13 mouse cellular contexts compared by ENCODE assay signal in the genomic region with DNA sequence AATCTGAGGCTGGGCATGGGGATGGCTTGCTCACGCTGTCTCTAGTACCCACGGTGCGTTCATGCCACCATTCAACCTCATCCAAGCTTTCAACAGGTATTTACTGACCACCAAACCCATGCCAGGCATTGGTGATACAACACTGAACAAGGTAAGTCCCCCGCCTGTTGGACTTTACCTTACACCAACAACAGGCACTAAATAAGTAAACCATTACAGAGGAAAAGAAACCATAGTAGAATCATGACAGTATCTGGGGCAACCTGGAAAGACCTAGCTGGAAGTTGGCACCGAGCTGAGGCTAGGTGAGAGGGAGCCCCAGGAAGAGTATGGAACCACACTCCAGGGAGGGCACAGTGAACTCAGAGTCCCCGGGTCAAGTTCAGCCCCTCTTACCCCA. TPM values are rescaled to one million over a fixed set of nuclear protein-coding genes. Genes with fewer than 3 reads are reported as not detected.
"Had no signal": no experiment of that assay in that cellular context is flagged by ENCODE, and none has a peak within 500 bp of the region (broad histone marks: within the 10 kb centered on the region; RNA-seq: fewer than 3 reads in every experiment).

No protein-coding gene starts in this region.

- H3K4me2 ChIP-seq: hindbrain, embryonic 12.5 days; limb, embryonic 15.5 days; midbrain, embryonic 12.5 days; neural tube, embryonic 15.5 days had no signal

- H3K9me3 ChIP-seq: hindbrain, embryonic 12.5 days; limb, embryonic 15.5 days; midbrain, embryonic 12.5 days; neural tube, embryonic 15.5 days had no signal

- H3K27me3 ChIP-seq: hindbrain, embryonic 12.5 days; limb, embryonic 15.5 days; midbrain, embryonic 12.5 days; neural tube, embryonic 15.5 days had no signal

- H3K4me3 ChIP-seq: hindbrain, embryonic 12.5 days; limb, embryonic 15.5 days; midbrain, embryonic 12.5 days; myocyte; neural tube, embryonic 15.5 days had no signal

- DNase-seq: layer of hippocampus, adult 9-11 months; layer of hippocampus, postnatal 36 days; lung, adult 18-20 months; right cerebral cortex, adult 18-20 months; spleen, adult 18-20 months; thymus, adult 18-20 months had no signal

- ATAC-seq: hindbrain, postnatal 0 days had no signal

- H3K27ac ChIP-seq: hindbrain, embryonic 12.5 days; hindbrain, postnatal 0 days; limb, embryonic 15.5 days; midbrain, embryonic 12.5 days; neural tube, embryonic 15.5 days had no signal

- H3K4me1 ChIP-seq: hindbrain, embryonic 12.5 days; limb, embryonic 15.5 days; neural tube, embryonic 15.5 days had no signal

- H3K9ac ChIP-seq: hindbrain, embryonic 12.5 days; limb, embryonic 15.5 days; midbrain, embryonic 12.5 days; neural tube, embryonic 15.5 days had no signal

RNA-seq across cellular contexts. Expression of a gene that starts 14.7 kb away (rescaled TPM):
- total RNA-seq: megakaryocyte-erythroid progenitor cell, adult 5-6 weeks had no signal
